Mouse (Mus musculus) retina, adult 2 months (tissue): ENCODE results near the gene Gm10184.
"Not testable (repeated sequence)": the region's sequence is repeated elsewhere in the genome, so short reads cannot be mapped to it uniquely, and the experiment has no call there.

Experiments
- DNase-seq: peaks from one replicate; pipeline ENCODE4 v3.0.0-alpha.2; 2012; ENCODE audit warnings: low read depth, low spot score

The Gm10184 gene

GRCm38 (mm10) chr17:89910349-89910748, at the start of gene Gm10184:
Gm10184 (minus strand) TSS chr17:89910449.
- no peak for DNase-seq

- DNase-seq: no peak
Observed at GRCm38 (mm10) chr17:89933950-89934349, 23.7 kb upstream of the Gm10184 start.

DNA sequence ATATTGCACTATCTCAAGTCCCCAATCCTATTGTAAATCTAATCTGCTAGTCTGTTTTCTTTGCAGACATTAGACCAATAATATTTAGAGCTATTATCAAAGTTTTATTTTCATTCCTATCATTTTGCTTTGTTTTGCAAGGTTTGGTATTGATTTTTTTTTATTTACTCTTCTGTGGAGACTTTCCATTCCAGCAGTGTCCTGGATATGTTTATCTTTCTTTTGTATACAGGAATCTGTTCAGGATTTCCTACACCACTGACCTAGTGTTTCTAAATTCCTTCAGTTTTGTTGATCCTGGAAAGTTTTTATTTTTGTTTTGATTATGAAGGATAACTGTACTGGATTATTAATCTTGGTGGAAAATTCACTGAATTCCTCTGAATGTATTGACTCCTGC, 2.6 kb downstream of the Gm10184 start:
- no peak for DNase-seq

GRCm38 (mm10) chr17:89904701-89905100, 5.5 kb downstream of the Gm10184 start:
- not testable (repeated sequence) for DNase-seq

DNA sequence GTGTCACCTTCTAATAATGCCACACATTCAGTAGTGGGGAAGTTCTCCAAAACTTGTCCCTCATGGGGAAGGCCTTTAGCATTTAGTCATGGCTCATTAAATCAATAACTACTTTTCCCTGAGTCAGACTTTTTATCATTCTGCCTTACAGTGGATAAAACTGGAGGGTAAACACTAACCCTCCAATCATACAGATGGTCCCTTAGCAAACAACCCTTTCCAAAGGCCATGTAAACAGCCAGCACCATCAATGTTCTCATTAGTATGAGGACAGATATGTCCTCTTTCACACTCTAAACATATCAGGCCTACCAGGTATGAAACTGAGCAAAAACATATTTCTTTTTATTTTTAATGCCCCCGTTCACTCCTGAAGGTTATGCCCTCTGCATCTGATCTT, 7.5 kb downstream of the Gm10184 start:
- DNase-seq: no peak

- DNase-seq: no peak
Observed at GRCm38 (mm10) chr17:89900610-89901009, 9.6 kb downstream of the Gm10184 start.

DNA sequence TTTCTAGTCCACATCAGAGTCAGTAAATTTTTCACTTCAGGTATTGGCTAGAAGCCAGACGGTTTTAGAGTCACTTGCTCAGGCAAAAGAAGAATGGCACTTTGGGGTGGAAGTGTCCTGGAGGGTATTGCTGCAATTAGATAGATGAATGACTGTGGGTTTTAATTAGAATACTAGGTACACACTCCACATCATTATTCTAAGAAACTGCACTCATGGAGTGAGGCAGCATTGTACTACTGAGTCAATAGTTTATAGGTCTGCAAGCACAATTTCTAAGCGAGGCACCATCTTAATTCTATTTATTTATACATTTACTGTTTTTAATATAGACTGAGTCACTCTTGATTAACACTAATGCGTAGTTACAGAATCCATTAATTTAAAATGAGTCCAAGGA, 10.4 kb downstream of the Gm10184 start:
- DNase-seq: no peak

DNA sequence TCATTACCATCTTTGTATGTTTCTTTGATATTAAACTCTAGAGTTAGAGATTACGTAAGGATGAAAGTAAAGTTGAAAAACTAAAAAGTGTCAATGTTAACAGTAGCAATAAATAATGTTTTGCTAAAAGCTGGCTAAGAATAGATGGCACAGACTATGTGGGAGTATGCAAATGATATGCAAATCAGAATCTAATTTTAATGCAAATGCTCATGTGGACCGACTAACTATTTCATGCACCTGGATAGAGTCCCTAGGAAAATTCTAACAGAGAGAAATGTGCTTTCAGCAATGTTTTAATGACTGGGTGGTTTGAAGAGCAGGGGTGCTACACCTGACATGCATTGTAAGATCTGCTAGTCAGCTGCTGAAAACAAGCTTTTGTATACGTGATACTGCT, 45.3 kb downstream of the Gm10184 start:
- no peak for DNase-seq
